24 mouse cellular contexts compared by ENCODE assay signal in genomic region chr5:149451209-149451681, GRCm38 (mm10). TPM values are rescaled to one million over a fixed set of nuclear protein-coding genes. Genes with fewer than 3 reads are reported as not detected.
DNase-seq lines count a peak whose midpoint lies in the region; ATAC-seq and TF ChIP-seq lines count a peak whose summit lies in the region.
"Had no signal": no experiment of that assay in that cellular context is flagged by ENCODE, and none has a peak within 500 bp of the region (broad histone marks: within the 10 kb centered on the region; RNA-seq: fewer than 3 reads in every experiment).

No protein-coding gene starts in this region.

- no peak overlapping the region for H3K9ac ChIP-seq in liver, embryonic 12.5 days
- H3K9ac ChIP-seq: embryonic facial prominence, embryonic 15.5 days; liver, postnatal 0 days had no signal

- DNase-seq in heart, adult 11 months = peak; percentile 63
- no peak for DNase-seq in heart, embryonic 10.5 days (ENCODE audit: low spot score)
- no peak for DNase-seq in left cerebral cortex, adult 2 months (ENCODE audit: extremely low spot score in 1 of 2, low spot score in 2 of 2)
- DNase-seq in left cerebral cortex, postnatal 4 days = no peak
- DNase-seq in brain, adult 2 months (ENCODE audit: low read depth, low spot score) = peak; percentile 85
- peak; percentile 62 to 85 for DNase-seq in left cerebral cortex, postnatal 14 days (ENCODE audit: low spot score in 2 of 2)
- DNase-seq: adrenal gland, postnatal 36 days; cerebellum, adult 2 months; cerebellum, postnatal 36 days; gastrocnemius, postnatal 10 days; heart, adult 18-20 months; kidney, adult 2 months; kidney, postnatal 10 days; liver; liver, postnatal 0 days; lung, postnatal 10 days; midbrain, embryonic 14.5 days; thymus, postnatal 36 days had no signal

- H3K27ac ChIP-seq in heart, embryonic 10.5 days = no peak overlapping the region
- peak overlapping the region; percentile 76 for H3K27ac ChIP-seq in left cerebral cortex, adult 2 months
- no peak overlapping the region for H3K27ac ChIP-seq in liver, embryonic 12.5 days
- H3K27ac ChIP-seq: embryonic facial prominence, embryonic 15.5 days; forebrain, embryonic 10.5 days had no signal

- H3K4me3 ChIP-seq in heart, embryonic 10.5 days = no peak overlapping the region
- no peak overlapping the region for H3K4me3 ChIP-seq in left cerebral cortex, adult 2 months
- H3K4me3 ChIP-seq in liver, embryonic 12.5 days = no peak overlapping the region
- H3K4me3 ChIP-seq: embryonic facial prominence, embryonic 15.5 days; forebrain, embryonic 10.5 days; megakaryocyte, embryonic 14.5 days had no signal

- 0 out of 2 replicates have a peak, but pooled peaks cover 3% of the 10 kb centered on the region for H3K4me1 ChIP-seq in heart, embryonic 10.5 days
- no peaks in the 10 kb centered on the region for H3K4me1 ChIP-seq in liver, embryonic 12.5 days
- H3K4me1 ChIP-seq: embryonic facial prominence, embryonic 15.5 days; forebrain, embryonic 10.5 days had no signal

- H3K36me3 ChIP-seq in heart, embryonic 10.5 days = no peaks in the 10 kb centered on the region
- H3K36me3 ChIP-seq in liver, embryonic 12.5 days = no peaks in the 10 kb centered on the region
- H3K36me3 ChIP-seq: embryonic facial prominence, embryonic 15.5 days; forebrain, embryonic 10.5 days had no signal

- intact Hi-C loops in left cerebral cortex, adult 2 months (cut with DNase I) = no loop called here
- intact Hi-C loops in left cerebral cortex, postnatal 4 days (cut with DNase I) = no loop called here
- intact Hi-C loops in left cerebral cortex, postnatal 14 days (cut with DNase I) = loop anchor here (5.0 kb wide), 1 partner anchor 71 kb away; no protein-coding TSS in a partner anchor

- no peak for TF ChIP-seq CTCF in left cerebral cortex, adult 2 months (IDR thresholded peaks at IDR 0.05)

- no peak overlapping the region for H3K4me2 ChIP-seq in liver, embryonic 12.5 days
- H3K4me2 ChIP-seq: embryonic facial prominence, embryonic 15.5 days had no signal

- ATAC-seq in liver, embryonic 12.5 days = no peak
- ATAC-seq: inflammation-experienced regulatory T-cells, adult 6 months; liver, postnatal 0 days had no signal

- no peaks in the 10 kb centered on the region for H3K9me3 ChIP-seq in heart, embryonic 10.5 days
- H3K9me3 ChIP-seq in liver, embryonic 12.5 days (replicated peaks) = peaks cover 6% of the 10 kb centered on the region; the same call in 1 of the 2 replicates
- H3K9me3 ChIP-seq: embryonic facial prominence, embryonic 15.5 days had no signal

- no peaks in the 10 kb centered on the region for H3K27me3 ChIP-seq in heart, embryonic 10.5 days (ENCODE audit: insufficient read depth, poor library complexity, severe bottlenecking)
- H3K27me3 ChIP-seq in liver, embryonic 12.5 days (replicated peaks) = no peaks in the 10 kb centered on the region
- H3K27me3 ChIP-seq: embryonic facial prominence, embryonic 15.5 days had no signal

- WGBS in heart, embryonic 10.5 days = 56% methylated on average over 7 of the region's 7 CpGs
- WGBS in liver, embryonic 12.5 days (ENCODE audit: insufficient replicate concordance) = 72% methylated on average over 7 of the region's 7 CpGs

RNA-seq across cellular contexts. Expression of gene Tex26, which starts 11.8 kb away (rescaled TPM):
- 0.58 and 0.78 TPM in 2 replicates for polyA plus RNA-seq in heart, embryonic 10.5 days (2016; fragmentation: Nextera tagmentation; extraction: Ambion mirVana)
- under 1 TPM in 1 of 2 experiments, not detected in 1; 0.77 TPM for total RNA-seq in left cerebral cortex, adult 2 months (2021)
- 1 to 10 TPM in 1 of 2 experiments, under 1 TPM in 1; 0.56 to 1.3 TPM for total RNA-seq in left cerebral cortex, postnatal 4 days (2021)
- total RNA-seq in left cerebral cortex, postnatal 14 days (2021) = not detected
- 0.13 and 0.18 TPM in 2 replicates for polyA plus RNA-seq in liver, embryonic 12.5 days (2016; fragmentation: Nextera tagmentation; extraction: Ambion mirVana)
- total RNA-seq: adrenal gland, postnatal 36 days; heart, adult 18-20 months; hematopoietic stem cell, adult 5-6 weeks had no signal
- polyA plus RNA-seq: inflammation-experienced regulatory T-cells, adult 6 months; kidney, adult 2 months; liver, postnatal 0 days had no signal

RNA-seq across cellular contexts. Expression of gene Medag, which starts 39.7 kb away (rescaled TPM):
- polyA plus RNA-seq in heart, embryonic 10.5 days (2016; fragmentation: Nextera tagmentation; extraction: Ambion mirVana) = 0.26 and 0.62 TPM in 2 replicates
- total RNA-seq in left cerebral cortex, adult 2 months (2021) = 10 to 100 TPM; 17.1 to 19.1 TPM
- 1 to 10 TPM; 1.2 to 1.4 TPM for total RNA-seq in left cerebral cortex, postnatal 4 days (2021)
- total RNA-seq in left cerebral cortex, postnatal 14 days (2021) = 1 to 10 TPM; 6.6 to 8.5 TPM
- polyA plus RNA-seq in liver, embryonic 12.5 days (2016; fragmentation: Nextera tagmentation; extraction: Ambion mirVana) = 0.35 and 0.57 TPM in 2 replicates

Comparison
In these comparisons a context has a peak if more than half of its experiments do, and no peak if none do; other contexts are left out.
1. DNase-seq: peak in heart, adult 11 months (single experiment), brain, adult 2 months (single experiment) and left cerebral cortex, postnatal 14 days (2 of 2); none in heart, embryonic 10.5 days (single experiment), left cerebral cortex, adult 2 months (0 of 2) and left cerebral cortex, postnatal 4 days (single experiment).